Comparison of ENCODE assay signal across 8 mouse cellular contexts in genomic region chr3:83766726-83767070, GRCm38 (mm10). TPM values are rescaled to one million over a fixed set of nuclear protein-coding genes. Genes with fewer than 3 reads are reported as not detected.
A peak's percentile ranks its signal among the peaks of the same experiment; 100 is the strongest.
DNase-seq lines count a peak whose midpoint lies in the region; ATAC-seq and TF ChIP-seq lines count a peak whose summit lies in the region.

No protein-coding gene starts in this region.

- H3K27me3 ChIP-seq in heart, embryonic 15.5 days, result peaks cover 74% of the 10 kb centered on the region
- peaks cover 29% of the 10 kb centered on the region; the same call in 1 of the 2 replicates for H3K27me3 ChIP-seq in hindbrain, embryonic 13.5 days
- 0 out of 2 replicates have a peak, but pooled peaks cover 20% of the 10 kb centered on the region for H3K27me3 ChIP-seq in midbrain, embryonic 13.5 days
- no peaks in the 10 kb centered on the region; the same call in 1 of the 2 replicates for H3K27me3 ChIP-seq in cerebellum, adult 2 months (ENCODE audit: control insufficient read depth, insufficient read depth, low read length)

- H3K9ac ChIP-seq in heart, embryonic 15.5 days, result peak overlapping the region; percentile 51
- peak overlapping the region; percentile 79 for H3K9ac ChIP-seq in hindbrain, embryonic 13.5 days
- H3K9ac ChIP-seq in midbrain, embryonic 13.5 days (replicated peaks), result peak overlapping the region; percentile 75

- TF ChIP-seq POLR2A in cerebellum, adult 2 months (IDR thresholded peaks at IDR 0.05; ENCODE audit: borderline replicate concordance, insufficient read depth, low read length), result no peak

- no peak for ATAC-seq in heart, embryonic 15.5 days (replicated peaks; ENCODE audit: insufficient number of reproducible peaks, insufficient read depth, low FRiP score, low read depth)
- ATAC-seq in hindbrain, embryonic 13.5 days (ENCODE audit: low FRiP score), result peak; percentile 5; the same call in 1 of the 2 replicates
- peak; percentile 1; the same call in 1 of the 2 replicates for ATAC-seq in midbrain, embryonic 13.5 days

- DNase-seq in heart, adult 8-10 months (ENCODE audit: low spot score), result no peak
- DNase-seq in cerebellum, adult 2 months, result no peak
- no peak for DNase-seq in layer of hippocampus, postnatal 14 days (ENCODE audit: low spot score in 2 of 2)
- DNase-seq in frontal cortex, postnatal 10 days (ENCODE audit: low spot score in 2 of 2), result no peak

- H3K36me3 ChIP-seq in heart, embryonic 15.5 days, result no peaks in the 10 kb centered on the region
- H3K36me3 ChIP-seq in hindbrain, embryonic 13.5 days, result no peaks in the 10 kb centered on the region
- peaks cover 10% of the 10 kb centered on the region; the same call in 1 of the 2 replicates for H3K36me3 ChIP-seq in midbrain, embryonic 13.5 days

- no peak for TF ChIP-seq CTCF in cerebellum, adult 2 months (IDR thresholded peaks at IDR 0.05; ENCODE audit: borderline replicate concordance, insufficient read depth, low read depth, low read length)

- WGBS in heart, embryonic 15.5 days, result under 1% methylated on average over 25 of the region's 25 CpGs
- WGBS in hindbrain, embryonic 13.5 days, result under 1% methylated on average over 25 of the region's 25 CpGs
- under 1% methylated on average over 25 of the region's 25 CpGs for WGBS in midbrain, embryonic 13.5 days
- 1% methylated on average over 25 of the region's 25 CpGs for WGBS in cerebellum, adult 2 months

- peak overlapping the region; percentile 98 for H3K4me2 ChIP-seq in heart, embryonic 15.5 days
- H3K4me2 ChIP-seq in hindbrain, embryonic 13.5 days, result peak overlapping the region; percentile 88
- peak overlapping the region; percentile 91 for H3K4me2 ChIP-seq in midbrain, embryonic 13.5 days (replicated peaks)

- no peaks in the 10 kb centered on the region for H3K9me3 ChIP-seq in heart, embryonic 15.5 days (replicated peaks)
- no peaks in the 10 kb centered on the region for H3K9me3 ChIP-seq in hindbrain, embryonic 13.5 days
- no peaks in the 10 kb centered on the region for H3K9me3 ChIP-seq in midbrain, embryonic 13.5 days

- no peak overlapping the region for H3K27ac ChIP-seq in heart, embryonic 15.5 days
- H3K27ac ChIP-seq in brown adipose tissue, adult 24 weeks (replicated peaks; ENCODE audit: low read depth, low read length), result no peak overlapping the region
- no peak overlapping the region for H3K27ac ChIP-seq in hindbrain, embryonic 13.5 days
- H3K27ac ChIP-seq in midbrain, embryonic 13.5 days, result no peak overlapping the region
- no peak overlapping the region for H3K27ac ChIP-seq in cerebellum, adult 2 months (ENCODE audit: insufficient read depth, low read length)

- H3K4me1 ChIP-seq in heart, embryonic 15.5 days (replicated peaks), result peaks cover 29% of the 10 kb centered on the region
- H3K4me1 ChIP-seq in brown adipose tissue, adult 24 weeks (ENCODE audit: control insufficient read depth, insufficient read depth, insufficient read length, low read length), result peaks cover 2% of the 10 kb centered on the region; the same call in 1 of the 2 replicates
- H3K4me1 ChIP-seq in hindbrain, embryonic 13.5 days (replicated peaks), result peaks cover 48% of the 10 kb centered on the region
- H3K4me1 ChIP-seq in midbrain, embryonic 13.5 days (replicated peaks), result peaks cover 50% of the 10 kb centered on the region
- H3K4me1 ChIP-seq in cerebellum, adult 2 months (ENCODE audit: control insufficient read depth, insufficient read depth, low read length), result peaks cover 3% of the 10 kb centered on the region; the same call in 1 of the 2 replicates

- H3K4me3 ChIP-seq in heart, embryonic 15.5 days, result peak overlapping the region; percentile 59
- H3K4me3 ChIP-seq in brown adipose tissue, adult 24 weeks (ENCODE audit: insufficient read depth, low read depth, low read length), result peak overlapping the region; percentile 41
- H3K4me3 ChIP-seq in hindbrain, embryonic 13.5 days, result peak overlapping the region; percentile 59
- H3K4me3 ChIP-seq in midbrain, embryonic 13.5 days (replicated peaks), result peak overlapping the region; percentile 62
- no peak overlapping the region for H3K4me3 ChIP-seq in cerebellum, adult 2 months (replicated peaks; ENCODE audit: insufficient read depth, low read depth, low read length)

RNA-seq across cellular contexts. Expression of gene Sfrp2, which starts 0.6 kb away (rescaled TPM):
- 221 and 258 TPM in 2 replicates for polyA plus RNA-seq in heart, embryonic 15.5 days (2015; fragmentation: Nextera tagmentation; extraction: Ambion mirVana)
- total RNA-seq in heart, adult 8-10 months (2022), result 1 to 10 TPM; 2.5 to 3.5 (median 3.1) TPM
- polyA plus RNA-seq in brown adipose tissue, adult 24 weeks (2012; ENCODE audit: insufficient read depth, insufficient read length, missing spikeins), result 6.7 and 8.1 TPM in 2 replicates
- 71.1 and 83.7 TPM in 2 replicates for polyA plus RNA-seq in hindbrain, embryonic 13.5 days (2015; fragmentation: Nextera tagmentation; extraction: Ambion mirVana)
- polyA plus RNA-seq in midbrain, embryonic 13.5 days (2015; fragmentation: Nextera tagmentation; extraction: Ambion mirVana), result 35.7 and 41.2 TPM in 2 replicates
- polyA plus RNA-seq in cerebellum, adult 2 months (2012; rRNA removed), result 4.9 and 5.8 TPM in 2 replicates
- 1 to 10 TPM; 4.7 to 5.0 TPM for total RNA-seq in layer of hippocampus, postnatal 14 days (2021)
